Mouse (Mus musculus): ENCODE measurements around the gene Hpf1.

- no peak for TF ChIP-seq POLR2A (IDR thresholded peaks at IDR 0.05; ENCODE audit: low read depth, low read length)
- TF ChIP-seq CTCF (IDR thresholded peaks at IDR 0.05; ENCODE audit: extremely low read depth, insufficient read length, insufficient replicate concordance, low read depth, low read length): no peak
Measured at GRCm38 (mm10) chr8:60860749-60861148, 29.5 kb upstream of the Hpf1 start.

Measured in small intestine, adult 2 months (tissue).